Mouse (Mus musculus) heart, adult 2 months (tissue): Measurements from ENCODE around the gene Endov.

ENCODE experiments used
- CTCF ChIP-seq: fragments of 200-600 bp; IDR thresholded peaks from 2 replicates; pipeline ENCODE4 v1.8.1; 2022; ENCODE audit warnings: antibody characterized with exemption, mild to moderate bottlenecking, moderate library complexity
- POLR2A ChIP-seq: fragments of 200-500 bp; IDR thresholded peaks from 2 replicates; pipeline ENCODE4 v1.6.1; 2011; ENCODE audit warnings: mild to moderate bottlenecking, low read depth, low read length, control low read depth; ENCODE audit not compliant: insufficient read depth

DNA sequence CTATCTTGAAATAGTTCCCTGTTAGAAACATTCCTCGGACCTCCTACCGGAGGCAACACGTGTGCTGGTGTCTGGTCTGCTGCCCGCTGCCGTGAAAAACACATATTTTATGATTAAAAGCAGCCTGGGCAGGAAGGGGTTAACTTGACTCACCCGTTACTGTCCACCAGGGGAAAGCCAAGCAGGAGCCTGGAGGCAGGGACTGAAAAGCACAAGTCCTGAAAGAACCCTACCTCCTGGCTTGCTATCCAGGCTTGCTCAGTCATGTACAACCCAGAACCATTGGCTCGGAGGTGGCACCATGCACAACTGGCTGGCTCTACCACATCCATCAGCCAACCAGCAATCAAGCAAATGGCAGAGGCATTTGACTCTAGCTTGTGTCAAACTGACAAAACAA lies 42.6 kb downstream of the Endov start:
- TF ChIP-seq POLR2A, result no peak
- no peak for TF ChIP-seq CTCF
